Mouse (Mus musculus): ENCODE data around the gene Asah2.
"Not testable (repeated sequence)": the region's sequence is repeated elsewhere in the genome, so short reads cannot be mapped to it uniquely, and the experiment has no call there.

The Asah2 gene

GRCm38 (mm10) chr19:32102294-32102975, 5.6 kb downstream of the Asah2 start:
- DNase-seq (ENCODE audit: low spot score in 2 of 2): no peak

GRCm38 (mm10) chr19:32098582-32098981, 9.4 kb downstream of the Asah2 start:
- DNase-seq (ENCODE audit: low spot score in 2 of 2): no peak

- DNase-seq (ENCODE audit: low spot score in 2 of 2): no peak
These were observed 15.7 kb downstream of the Asah2 start for GRCm38 (mm10) chr19:32092358-32092757.

GRCm38 (mm10) chr19:32090804-32091203, 17.2 kb downstream of the Asah2 start:
- no peak for DNase-seq (ENCODE audit: low spot score in 2 of 2)

- DNase-seq (ENCODE audit: low spot score in 2 of 2): no peak
These were observed 19.4 kb downstream of the Asah2 start for GRCm38 (mm10) chr19:32088570-32088969.

- DNase-seq (ENCODE audit: low spot score in 2 of 2): no peak
These were observed 20.1 kb downstream of the Asah2 start for GRCm38 (mm10) chr19:32087736-32088470.

- DNase-seq (ENCODE audit: low spot score in 2 of 2): not testable (repeated sequence)
These were observed 23.2 kb downstream of the Asah2 start for GRCm38 (mm10) chr19:32084813-32085212.

GRCm38 (mm10) chr19:32070340-32070739, 37.7 kb downstream of the Asah2 start:
- no peak for DNase-seq (ENCODE audit: low spot score in 2 of 2)

- no peak for DNase-seq (ENCODE audit: low spot score in 2 of 2)
These were observed 38.4 kb downstream of the Asah2 start for GRCm38 (mm10) chr19:32069598-32069997.

GRCm38 (mm10) chr19:32067669-32068068, 40.3 kb downstream of the Asah2 start:
- DNase-seq (ENCODE audit: low spot score in 2 of 2): no peak

GRCm38 (mm10) chr19:32061294-32061693, 46.7 kb downstream of the Asah2 start:
- DNase-seq (ENCODE audit: low spot score in 2 of 2): no peak

GRCm38 (mm10) chr19:32056252-32056651, 51.8 kb downstream of the Asah2 start:
- DNase-seq (ENCODE audit: low spot score in 2 of 2): no peak

- no peak for DNase-seq (ENCODE audit: low spot score in 2 of 2)
These were observed 52.3 kb downstream of the Asah2 start for GRCm38 (mm10) chr19:32055725-32056124.

- DNase-seq (ENCODE audit: low spot score in 2 of 2): no peak
These were observed 56.8 kb downstream of the Asah2 start for GRCm38 (mm10) chr19:32051251-32051650.

GRCm38 (mm10) chr19:32032881-32033280, 75.1 kb downstream of the Asah2 start:
- no peak for DNase-seq (ENCODE audit: low spot score in 2 of 2)

- DNase-seq (ENCODE audit: low spot score in 2 of 2): peak in 1 of 2 experiments; percentile 2
These were observed 77.6 kb downstream of the Asah2 start for GRCm38 (mm10) chr19:32030430-32030829.

GRCm38 (mm10) chr19:32025443-32025842, 82.6 kb downstream of the Asah2 start:
- no peak for DNase-seq (ENCODE audit: low spot score in 2 of 2)

GRCm38 (mm10) chr19:32019722-32020121, 88.3 kb downstream of the Asah2 start:
- DNase-seq (ENCODE audit: low spot score in 2 of 2): no peak

- no peak for DNase-seq (ENCODE audit: low spot score in 2 of 2)
These were observed 89.4 kb downstream of the Asah2 start for GRCm38 (mm10) chr19:32018585-32018984.

- no peak for DNase-seq (ENCODE audit: low spot score in 2 of 2)
These were observed 90.0 kb downstream of the Asah2 start for GRCm38 (mm10) chr19:32018053-32018452.

GRCm38 (mm10) chr19:32002623-32003022, 105.4 kb downstream of the Asah2 start:
- no peak for DNase-seq (ENCODE audit: low spot score in 2 of 2)

GRCm38 (mm10) chr19:31996916-31997315, 111.1 kb downstream of the Asah2 start:
- DNase-seq (ENCODE audit: low spot score in 2 of 2): no peak

- no peak for DNase-seq (ENCODE audit: low spot score in 2 of 2)
These were observed 117.0 kb downstream of the Asah2 start for GRCm38 (mm10) chr19:31991057-31991456.
